Mouse (Mus musculus): Measurements from ENCODE around the gene Mob4. TPM values are rescaled to one million over a fixed set of nuclear protein-coding genes. Genes with fewer than 3 reads are reported as not detected.

Gene Mob4
- polyA plus RNA-seq, 1 experiment from 2014 or later: 149 TPM

DNA sequence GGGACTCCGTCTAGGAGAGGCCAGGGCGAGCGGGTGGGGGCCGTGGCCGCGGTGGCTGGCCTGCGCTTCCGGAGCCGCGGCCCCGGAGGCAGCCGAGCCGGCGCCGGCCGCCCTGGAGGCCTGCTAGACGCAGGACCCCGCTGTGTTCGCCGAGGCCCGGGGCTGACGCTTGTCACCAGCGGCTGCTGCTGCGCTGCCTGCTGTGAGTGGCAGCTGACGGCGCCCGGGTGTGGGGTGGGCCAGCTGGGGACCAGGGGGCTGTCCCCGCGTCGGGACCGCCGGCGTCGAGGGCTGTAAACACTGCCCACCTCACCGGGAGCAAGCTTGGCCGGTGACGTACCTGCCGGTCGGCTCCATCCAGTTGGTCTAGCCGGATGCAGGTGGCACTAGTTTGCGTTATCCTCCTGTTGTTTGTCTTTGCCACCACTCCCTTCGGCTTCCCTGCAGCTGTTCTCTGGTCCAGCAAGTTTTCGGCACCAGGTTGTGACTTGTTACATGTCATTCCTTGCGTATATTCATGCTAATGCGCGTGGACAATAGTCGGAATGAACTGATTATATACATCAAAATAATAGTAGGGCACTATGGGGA, 488 bp downstream of the Mob4 start:
- no peak for DNase-seq (ENCODE audit: low spot score)

DNA sequence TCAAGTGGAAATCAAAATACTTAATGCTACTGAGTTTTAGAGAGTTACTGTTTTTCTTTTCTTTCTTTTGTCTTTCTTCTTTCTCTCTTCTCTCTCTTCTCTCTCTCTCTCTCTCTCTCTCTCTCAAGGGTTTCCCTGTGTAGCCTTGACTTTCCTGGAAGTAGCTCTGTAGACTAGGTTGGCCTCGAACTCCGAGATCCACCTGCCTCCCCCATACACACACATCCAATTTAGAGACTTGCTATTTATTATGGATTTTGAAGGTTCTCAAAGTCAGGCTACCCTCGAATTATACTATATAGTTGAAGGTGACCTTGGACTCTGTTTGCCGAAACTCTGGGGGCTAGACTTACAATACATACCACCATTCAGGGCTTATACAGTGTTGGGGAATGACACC, 1.3 kb downstream of the Mob4 start:
- DNase-seq (ENCODE audit: low spot score): no peak

DNA sequence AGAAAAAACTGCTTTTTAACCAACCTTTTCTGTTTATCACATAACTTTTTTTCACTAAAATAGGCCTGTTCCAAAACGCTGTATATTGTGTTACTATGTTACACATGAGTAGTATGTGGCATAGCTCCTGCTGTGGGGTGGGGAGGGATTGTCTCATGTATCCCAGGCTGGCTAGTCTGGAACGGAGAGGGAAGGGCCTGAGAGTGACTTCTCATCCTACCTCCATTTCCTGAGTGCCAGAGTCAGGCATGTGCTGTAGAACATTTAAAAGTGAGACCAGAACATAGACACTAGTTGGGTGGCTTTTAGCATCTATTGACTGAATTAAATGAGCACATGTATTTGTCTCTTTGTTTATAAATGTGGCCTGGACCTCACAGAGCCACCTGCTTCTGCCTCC, 2.1 kb downstream of the Mob4 start:
- DNase-seq (ENCODE audit: low spot score): no peak

DNA sequence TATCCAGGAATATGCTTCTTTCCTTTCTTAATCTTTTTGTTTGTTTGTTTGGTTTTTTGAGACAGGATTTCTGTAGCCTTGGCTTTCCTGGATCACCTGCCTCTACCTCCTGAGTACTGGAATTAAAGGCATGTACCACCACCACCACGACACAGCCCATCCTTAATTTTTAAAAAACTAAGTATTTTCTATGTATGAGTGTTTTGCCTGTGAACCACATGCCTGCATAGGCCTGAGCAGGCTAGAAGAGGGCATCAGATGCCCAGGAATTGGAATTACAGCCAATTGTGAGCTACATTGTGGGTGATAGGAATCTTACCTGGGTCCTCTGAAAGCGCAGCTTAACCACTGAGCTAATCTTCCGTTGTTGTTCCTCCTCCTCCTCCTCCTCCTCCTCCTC, 3.3 kb downstream of the Mob4 start:
- no peak for DNase-seq (ENCODE audit: low spot score)

DNA sequence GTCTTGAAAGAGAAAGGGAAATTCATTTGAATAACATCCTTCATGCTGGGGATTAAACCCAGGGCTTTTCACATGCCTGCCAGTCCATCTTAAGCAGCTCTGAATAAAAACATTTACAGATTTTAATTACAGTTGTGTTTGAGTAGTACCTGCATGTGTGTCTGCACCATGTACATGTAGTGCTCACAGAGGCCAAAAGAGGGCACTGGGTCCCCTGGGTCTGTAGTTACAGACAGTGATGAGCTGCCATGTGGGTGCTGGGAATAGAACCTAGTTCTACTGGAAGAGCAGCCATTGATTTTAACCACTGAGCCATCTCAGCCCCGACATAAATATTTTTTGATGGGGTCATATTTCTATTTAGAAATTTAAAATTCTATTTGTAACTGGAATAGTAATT, 4.8 kb downstream of the Mob4 start:
- no peak for DNase-seq (ENCODE audit: low spot score)

DNA sequence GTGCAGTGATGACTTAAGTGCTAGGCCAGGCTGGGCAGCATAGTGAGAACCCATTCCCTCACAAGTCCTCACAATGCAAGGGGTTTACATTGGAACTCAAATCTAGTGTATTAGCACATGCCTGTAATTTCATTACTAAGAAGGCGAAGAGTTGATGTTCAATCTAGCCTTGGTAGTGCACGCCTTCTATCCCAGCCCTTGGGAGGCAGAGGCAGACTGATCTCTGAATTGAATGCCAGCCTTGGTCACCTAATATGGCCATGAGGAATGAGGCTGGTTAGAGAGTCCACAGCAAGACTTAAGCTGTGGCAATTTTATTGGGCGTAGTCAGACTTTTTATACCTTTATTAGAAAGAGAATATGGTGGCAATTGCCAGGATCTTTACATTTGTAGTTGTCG, 13.3 kb downstream of the Mob4 start:
- DNase-seq (ENCODE audit: low spot score): no peak

DNA sequence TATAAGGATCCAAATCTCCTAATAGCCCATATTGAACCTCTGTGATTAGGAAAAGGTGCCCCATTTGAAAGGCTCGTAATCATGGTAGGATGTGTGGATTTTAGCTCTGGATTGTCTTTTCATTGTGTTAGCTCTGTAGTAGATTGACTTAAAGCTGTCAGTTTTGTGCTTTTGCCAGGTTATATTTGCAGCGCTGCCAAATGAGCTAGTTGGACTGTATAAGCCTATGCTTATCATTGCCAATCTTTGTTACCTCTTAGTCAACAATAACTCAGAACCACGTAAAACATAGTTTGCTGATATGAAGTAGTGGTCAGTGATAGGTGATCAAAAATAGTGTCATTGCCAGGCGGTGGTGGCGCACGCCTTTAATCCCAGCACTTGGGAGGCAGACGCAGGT, 14.5 kb downstream of the Mob4 start:
- DNase-seq (ENCODE audit: low spot score): no peak

DNA sequence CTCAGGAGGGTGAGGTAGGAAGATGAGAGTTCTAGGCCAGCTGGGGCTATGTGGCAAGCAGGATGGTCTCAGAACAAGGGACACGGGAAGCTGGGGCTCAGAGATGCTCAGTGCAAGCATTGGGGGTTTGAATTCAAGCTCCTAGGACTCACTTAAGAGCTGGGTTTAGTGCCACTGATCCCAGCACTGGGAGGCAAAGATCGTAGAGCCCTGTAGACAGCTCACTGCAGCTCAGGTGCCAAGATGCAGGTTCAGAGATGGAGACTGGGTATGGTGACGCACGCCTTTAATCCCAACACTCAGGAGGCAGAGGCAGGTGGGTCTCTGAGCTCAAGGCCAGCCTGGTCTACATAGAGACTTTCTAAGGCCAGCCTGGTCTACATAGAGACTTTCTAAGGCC, 26.3 kb downstream of the Mob4 start:
- no peak for DNase-seq (ENCODE audit: low spot score)

DNA sequence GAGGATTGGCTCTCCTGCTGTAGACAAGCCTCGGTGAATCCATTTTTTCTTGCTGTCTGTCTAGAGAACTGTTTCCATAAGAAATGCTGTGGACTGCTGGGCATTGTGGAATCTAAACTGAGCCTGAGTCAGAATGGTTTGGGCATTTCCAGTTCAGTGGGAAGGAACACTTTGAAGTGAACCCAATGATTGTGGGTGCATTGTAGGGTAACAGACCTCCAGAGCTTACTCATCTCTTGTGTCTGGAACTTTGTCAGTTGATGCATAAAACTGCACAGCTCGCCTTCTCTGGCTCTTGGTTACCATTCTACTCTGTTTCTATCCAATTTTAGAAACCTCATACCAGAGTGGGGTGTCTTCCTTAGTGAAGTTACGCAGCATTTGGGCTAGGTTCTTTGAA, 27.2 kb downstream of the Mob4 start:
- DNase-seq (ENCODE audit: low spot score): no peak

DNA sequence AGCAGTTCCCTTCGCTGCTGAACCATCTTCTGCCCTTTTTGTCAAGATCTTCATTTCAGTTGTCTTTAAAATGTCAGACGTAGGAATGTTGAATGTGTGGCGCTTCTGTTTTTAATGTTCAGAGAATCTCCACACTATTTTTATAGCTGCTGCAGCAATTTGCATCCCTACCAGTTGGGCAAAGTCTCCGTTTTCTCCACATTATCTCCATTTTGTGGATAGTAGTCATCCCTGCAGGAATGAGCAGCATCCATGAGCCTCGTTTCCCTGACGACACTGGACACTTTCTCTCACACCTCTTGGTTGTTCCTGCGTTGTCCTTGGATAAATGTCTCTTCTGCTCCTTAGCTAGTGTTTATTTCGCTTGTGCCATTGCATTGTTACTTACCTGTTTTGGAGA, 27.8 kb downstream of the Mob4 start:
- DNase-seq (ENCODE audit: low spot score): no peak

DNA sequence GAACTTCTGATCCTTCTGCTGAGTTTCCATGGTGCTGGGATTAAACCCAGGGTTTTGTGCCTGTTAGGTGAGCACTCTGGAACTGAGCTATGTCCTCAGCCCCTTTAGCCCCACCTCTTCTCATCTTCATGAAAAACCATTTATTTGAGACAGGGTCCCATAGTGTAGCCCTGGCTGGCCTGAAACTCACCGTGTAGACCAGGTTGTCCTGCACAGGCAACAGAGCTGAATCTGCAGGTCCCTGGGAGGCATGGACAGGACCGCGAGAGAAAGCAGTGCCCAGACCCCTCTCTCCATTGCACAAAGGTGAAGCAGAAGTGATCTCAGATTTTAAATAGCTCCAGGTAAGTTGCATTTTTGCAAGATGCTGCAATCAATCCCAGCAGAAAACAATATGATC, 29.2 kb downstream of the Mob4 start:
- DNase-seq (ENCODE audit: low spot score): no peak

DNA sequence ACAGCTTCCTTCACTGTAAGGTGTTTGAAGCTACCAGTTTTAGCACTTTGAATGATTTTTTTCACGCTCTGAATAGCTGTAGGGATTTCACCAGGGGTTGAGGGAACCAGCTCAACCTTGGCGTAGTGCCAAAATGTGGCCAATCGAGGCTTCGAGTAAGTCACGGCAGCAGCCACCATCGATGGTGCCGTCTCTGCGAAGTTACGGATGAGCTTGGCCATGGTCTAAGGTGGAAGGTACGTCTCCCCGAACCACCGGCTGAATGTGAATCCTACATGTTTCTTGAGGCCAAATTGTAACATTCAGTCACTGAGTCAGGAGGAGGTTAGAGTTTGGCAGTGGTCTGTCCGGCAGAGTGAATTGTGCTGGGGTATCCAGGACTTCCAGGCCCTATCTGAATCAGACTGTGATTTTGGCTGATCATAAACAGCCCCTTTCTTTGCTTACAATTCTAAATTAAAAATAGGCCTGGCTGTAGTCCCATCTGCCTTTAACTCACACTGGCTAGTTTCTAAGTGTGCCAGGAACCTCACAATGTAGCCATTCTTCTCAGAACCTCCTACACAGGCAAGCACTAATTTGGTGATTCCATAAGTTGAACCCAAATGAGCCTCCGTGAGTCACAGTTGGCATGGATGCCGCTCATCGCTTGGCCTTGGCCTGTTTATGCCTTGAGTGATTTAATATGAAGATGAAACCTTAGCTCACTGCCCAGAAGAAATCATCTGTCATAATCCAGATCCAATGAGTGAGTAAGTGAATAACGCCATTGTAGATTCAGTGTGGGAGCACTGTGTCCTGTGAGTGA, 30.0 kb downstream of the Mob4 start:
- DNase-seq (ENCODE audit: low spot score): no peak

DNA sequence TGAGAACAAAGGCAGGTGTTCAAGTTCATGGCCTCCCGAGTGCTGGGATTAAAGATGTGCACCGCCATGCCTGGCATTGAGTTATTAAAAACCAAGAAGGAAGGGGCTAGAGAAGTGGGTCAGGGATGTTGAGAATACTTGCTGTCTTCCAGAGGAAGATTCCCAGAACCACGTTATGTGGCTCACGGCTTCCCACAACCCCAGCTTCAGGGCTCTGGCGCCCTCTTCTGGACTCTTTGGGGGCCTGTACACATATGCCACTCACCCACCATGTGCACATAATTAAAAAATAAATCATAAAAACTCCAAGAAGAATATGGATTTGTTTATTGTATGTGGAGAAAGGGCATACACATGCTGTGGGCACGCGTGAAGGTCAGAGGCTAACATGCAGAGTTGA, 30.9 kb downstream of the Mob4 start:
- peak; percentile 47 for DNase-seq (ENCODE audit: low spot score)

DNA sequence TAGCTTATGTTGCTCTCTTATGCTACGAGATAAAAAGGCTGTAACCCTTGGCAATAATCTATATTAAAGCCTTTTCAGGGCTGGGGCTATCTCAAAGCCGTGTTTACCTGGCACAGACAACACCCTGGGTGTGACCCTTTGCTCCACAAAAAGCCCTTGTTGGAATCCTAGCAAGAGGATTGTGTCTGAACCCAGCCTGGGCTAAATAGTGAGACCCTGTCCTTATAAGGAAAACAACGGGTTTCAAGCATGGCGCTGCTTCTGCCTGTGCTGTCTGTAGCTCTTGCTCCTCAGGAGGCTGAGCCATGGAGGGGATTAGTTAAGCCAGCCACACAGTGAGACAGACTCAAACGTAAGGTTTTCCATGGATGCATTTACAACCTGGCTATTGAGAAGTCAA, 31.8 kb downstream of the Mob4 start:
- DNase-seq (ENCODE audit: low spot score): no peak

DNA sequence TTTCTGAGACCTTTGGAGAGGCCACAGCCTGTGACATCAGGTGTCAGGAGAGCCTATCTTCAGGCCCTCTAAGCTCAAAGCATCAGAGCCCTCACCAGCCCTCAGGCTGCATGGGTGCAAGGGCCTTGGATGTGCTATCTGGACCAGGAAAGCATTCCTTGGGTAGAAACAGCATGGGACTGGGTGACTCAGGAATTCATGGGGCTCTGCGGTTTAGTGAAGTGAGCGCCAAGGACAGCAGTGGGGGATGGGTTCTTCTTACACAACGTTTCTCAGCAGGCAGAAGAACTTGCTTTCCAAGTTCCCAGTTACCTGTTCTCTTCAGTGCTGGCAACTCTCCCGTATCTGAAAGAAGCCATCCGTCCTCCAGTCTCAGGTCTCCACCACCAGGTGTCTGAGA, 33.0 kb downstream of the Mob4 start:
- no peak for DNase-seq (ENCODE audit: low spot score)

DNA sequence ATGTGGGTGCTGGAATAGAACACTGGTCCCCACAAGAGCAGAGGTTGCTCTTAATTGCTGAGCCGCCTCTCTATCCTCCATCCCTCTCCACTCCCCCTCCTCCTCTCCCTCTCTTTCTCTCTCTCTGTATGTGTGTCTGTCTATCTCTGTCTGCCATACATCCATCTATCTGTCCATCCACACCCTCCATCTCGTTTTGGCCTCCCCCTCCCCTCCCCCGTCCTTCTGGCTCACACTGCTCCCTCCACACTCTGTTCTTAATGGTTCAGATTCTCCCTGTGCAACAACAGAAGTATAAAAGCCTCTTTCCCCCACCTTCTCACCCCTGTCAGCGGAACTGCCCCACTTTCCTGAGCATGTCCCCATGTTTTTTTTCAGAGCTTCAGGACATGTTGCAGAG, 36.5 kb downstream of the Mob4 start:
- DNase-seq (ENCODE audit: low spot score): no peak

DNA sequence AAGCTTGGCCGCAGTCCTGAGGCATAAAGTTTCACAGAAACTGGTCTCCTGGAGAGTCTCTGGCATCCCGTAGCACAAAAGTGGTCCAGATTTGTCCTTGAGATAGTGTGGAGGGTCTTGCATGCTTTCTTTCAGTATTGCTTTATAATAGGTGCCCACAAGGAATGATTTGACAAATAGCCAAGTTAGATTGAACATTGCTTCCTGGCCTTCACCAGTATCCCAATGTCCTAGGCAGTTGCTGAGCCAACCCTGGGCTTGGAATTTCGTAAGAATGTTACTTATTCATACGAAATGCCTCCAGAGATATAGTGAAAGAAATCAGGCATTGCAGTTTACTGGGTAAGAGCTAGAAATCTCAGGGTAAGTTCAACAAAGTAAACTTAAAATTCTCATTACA, 37.6 kb downstream of the Mob4 start:
- no peak for DNase-seq (ENCODE audit: low spot score)

DNA sequence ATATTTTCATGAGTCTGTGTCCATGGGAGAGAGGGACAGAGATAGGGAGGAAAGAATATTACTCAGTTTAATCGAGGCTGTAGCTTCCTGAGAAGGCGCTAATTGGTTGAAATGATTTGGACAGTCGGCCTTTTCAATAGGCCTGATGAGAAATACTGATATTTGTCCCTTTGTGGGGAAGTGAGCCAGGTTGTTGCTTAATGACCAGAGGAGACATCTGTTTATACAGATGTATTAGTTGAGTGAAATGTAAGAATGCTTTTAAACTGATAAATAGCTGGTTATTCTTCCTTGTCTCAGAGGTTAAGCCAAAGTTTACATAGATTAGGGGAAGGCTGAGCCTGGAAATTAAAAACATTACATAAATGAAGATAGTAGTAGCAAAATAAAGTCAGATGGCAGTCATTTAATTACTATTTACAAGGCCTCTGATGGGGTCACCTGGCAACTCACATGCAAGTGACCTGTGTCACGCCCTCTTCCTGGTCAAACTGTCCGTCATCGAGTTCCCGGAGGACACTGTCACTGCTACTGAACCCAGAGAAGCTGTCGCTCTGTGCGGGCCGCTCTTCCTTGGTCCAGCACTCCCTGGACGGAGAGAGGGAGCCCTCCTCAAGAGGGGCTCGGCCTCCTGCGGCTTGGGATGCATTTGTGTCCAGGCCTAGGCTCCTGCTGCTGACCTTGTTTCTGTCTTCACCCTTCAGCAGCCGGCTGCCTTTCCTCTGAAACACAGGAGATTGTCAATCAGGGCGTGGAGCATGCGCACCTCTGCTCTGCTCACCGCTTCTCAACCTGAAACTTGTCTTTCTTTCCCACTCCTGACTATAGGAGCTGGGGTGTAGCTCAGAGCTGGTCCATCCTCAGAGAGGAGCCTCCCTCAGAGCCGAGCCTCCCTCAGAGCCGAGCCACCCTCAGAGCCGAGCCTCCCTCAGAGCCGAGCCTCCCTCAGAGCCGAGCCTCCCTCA, 40.6 kb downstream of the Mob4 start:
- DNase-seq (ENCODE audit: low spot score): no peak

DNA sequence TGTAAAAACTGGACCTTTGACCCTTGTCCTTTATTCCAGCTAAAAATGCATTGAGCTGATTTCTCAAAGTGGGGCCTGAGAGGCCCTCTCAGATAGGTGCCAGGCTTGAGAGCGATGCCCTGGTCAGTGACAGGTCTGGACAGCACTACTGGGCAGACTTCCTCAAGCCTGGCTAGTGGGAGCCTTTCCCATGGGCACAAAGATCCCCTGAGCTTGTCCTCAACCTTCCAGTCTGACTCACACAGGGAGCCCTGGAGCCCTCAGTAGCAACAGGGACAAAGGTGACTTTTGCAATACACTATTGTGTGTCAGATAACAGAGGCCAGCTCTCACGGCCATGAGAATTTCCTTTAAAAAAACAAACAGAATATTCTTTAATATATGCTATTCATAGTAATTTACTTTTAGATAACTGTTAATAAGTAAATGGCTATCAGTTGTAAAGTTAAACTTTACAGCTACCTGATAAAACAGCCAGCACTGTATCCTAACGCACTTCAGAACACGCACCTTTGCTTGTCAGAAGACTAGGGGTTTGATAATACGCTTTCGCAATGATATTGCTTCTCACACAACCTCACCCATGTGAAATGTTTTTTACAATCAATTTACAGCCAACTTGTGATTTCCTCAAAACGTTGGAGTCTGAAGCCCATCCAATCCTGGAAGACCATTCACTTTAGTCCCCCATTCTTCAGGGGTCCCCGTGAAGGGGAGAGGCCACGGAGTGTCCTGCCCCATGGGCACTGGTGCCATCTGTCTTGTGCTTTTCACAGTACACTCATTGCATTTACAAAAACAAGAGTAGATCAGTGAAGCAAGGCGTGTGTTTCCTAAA, 42.9 kb downstream of the Mob4 start:
- no peak for DNase-seq (ENCODE audit: low spot score)

DNA sequence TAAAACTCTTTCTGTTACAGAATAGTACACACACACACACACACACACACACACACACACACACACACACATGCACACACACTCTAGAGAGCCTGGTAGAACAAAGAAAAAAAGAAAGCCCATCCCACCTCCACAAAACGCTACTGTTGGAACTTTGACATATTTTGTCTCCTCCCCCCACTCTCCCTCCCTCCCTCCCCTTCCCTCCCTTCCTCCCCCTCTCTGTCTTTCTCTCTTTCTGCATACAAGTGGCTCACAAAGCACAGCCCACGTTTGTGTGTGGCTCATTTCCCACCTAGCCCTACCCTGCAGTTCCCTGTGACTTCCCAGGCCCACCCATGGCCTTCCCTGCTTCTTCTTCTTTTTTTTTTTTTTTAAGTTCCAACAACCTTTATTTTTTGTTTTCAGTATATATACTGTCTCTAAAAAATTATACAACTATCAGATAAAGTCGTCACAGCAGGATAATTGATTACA, 43.6 kb downstream of the Mob4 start:
- no peak for DNase-seq (ENCODE audit: low spot score)

DNA sequence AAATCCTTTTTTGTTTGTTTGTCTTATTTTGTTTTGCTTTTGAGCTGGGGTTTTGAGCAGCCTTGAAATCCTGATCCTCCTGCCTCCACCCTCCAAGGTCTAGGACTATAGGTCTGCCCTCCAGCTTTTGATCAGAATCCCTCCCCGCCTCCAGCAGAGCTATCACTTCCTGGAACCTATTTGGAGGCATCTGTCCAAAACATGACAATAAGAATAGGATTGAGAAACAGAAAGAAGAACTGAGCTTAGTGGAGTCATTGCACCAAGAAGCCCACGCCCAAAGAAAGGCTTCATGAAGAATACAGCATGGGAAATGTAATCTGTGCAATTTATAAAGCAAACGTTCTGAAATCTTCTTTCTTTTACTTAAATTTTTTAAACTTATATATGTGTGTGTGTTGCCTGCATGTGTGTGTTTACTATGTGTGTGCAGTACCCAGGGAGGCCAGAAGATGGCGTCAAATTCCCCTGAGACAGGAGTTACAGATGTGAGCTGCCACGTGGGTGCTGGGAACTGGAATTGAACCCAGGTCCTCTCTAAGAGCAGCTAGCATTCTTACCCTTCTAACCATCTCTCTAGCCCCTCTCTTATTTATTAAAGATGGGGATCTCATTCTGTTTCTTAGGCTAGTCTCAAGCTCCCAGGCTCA, 49.0 kb downstream of the Mob4 start:
- no peak for DNase-seq (ENCODE audit: low spot score)
